Mouse (Mus musculus) megakaryocyte, embryonic 14.5 days (primary cell): Measurements from ENCODE around the gene Actr8.

Source experiments
- FLI1 ChIP-seq: IDR thresholded peaks from 2 replicates; pipeline ENCODE4 v1.6.1; 2012; ENCODE audit warnings: low read length, inconsistent platforms, mixed read lengths
- GATA1 ChIP-seq: IDR thresholded peaks from 3 replicates; pipeline ENCODE4 v1.6.1; 2012; ENCODE audit warnings: mixed read lengths, low read length, inconsistent platforms, borderline replicate concordance

- TF ChIP-seq GATA1 (no peak), FLI1 (no peak)
Observed at GRCm38 (mm10) chr14:30050280-30050679, 72.1 kb downstream of the Actr8 start.
